Mouse (Mus musculus): ENCODE data around the gene U2af1. TPM values are rescaled to one million over a fixed set of nuclear protein-coding genes. Genes with fewer than 3 reads are reported as not detected.
A peak's percentile ranks its signal among the peaks of the same experiment; 100 is the strongest.
"Not testable (repeated sequence)": the region's sequence is repeated elsewhere in the genome, so short reads cannot be mapped to it uniquely, and the experiment has no call there.

The U2af1 gene
- polyA plus RNA-seq (2015; fragmentation: Nextera tagmentation; extraction: Ambion mirVana): 239 and 248 TPM in 2 replicates

- peak within 1 kb of the TSS; percentile 91 for H3K4me2 ChIP-seq
- H3K9ac ChIP-seq: peak within 1 kb of the TSS; percentile 91
- H3K27ac ChIP-seq (replicated peaks): peak within 1 kb of the TSS; percentile 91
- no peaks in the 10 kb centered on the region for H3K9me3 ChIP-seq
- H3K4me3 ChIP-seq: peak within 1 kb of the TSS; percentile 96
- under 1% methylated on average over 69 of the region's 77 CpGs for WGBS
- H3K4me1 ChIP-seq (replicated peaks): peaks cover 29% of the 10 kb centered on the region
- H3K36me3 ChIP-seq: peaks cover 23% of the 10 kb centered on the region
- H3K27me3 ChIP-seq: no peaks in the 10 kb centered on the region
- peak; percentile 98 for ATAC-seq (ENCODE audit: low read depth)
Measured at GRCm38 (mm10) chr17:31658468-31659185, at the start of gene U2af1. U2af1 (minus strand) TSS chr17:31658892.

GRCm38 (mm10) chr17:31705271-31706020 lies 46.8 kb upstream of the U2af1 start:
- Histone ChIP-seq H3K36me3 (no peaks in the 10 kb centered on the region), H3K27me3 (no peaks in the 10 kb centered on the region), H3K4me2 (no peak overlapping the region), H3K9me3 (no peaks in the 10 kb centered on the region), H3K4me3 (no peak overlapping the region), H3K9ac (no peak overlapping the region), H3K4me1 (replicated peaks) (0 out of 2 replicates have a peak, but pooled peaks cover 13% of the 10 kb centered on the region), H3K27ac (replicated peaks) (no peak overlapping the region)
- 61% methylated on average over 20 of the region's 20 CpGs for whole genome bisulfite sequencing
- ATAC-seq (ENCODE audit: low read depth): no peak

- 74% methylated on average over 6 of the region's 6 CpGs for WGBS
- Histone ChIP-seq H3K27ac (replicated peaks) (no peak overlapping the region), H3K4me2 (no peak overlapping the region), H3K36me3 (no peaks in the 10 kb centered on the region), H3K27me3 (no peaks in the 10 kb centered on the region), H3K9me3 (no peaks in the 10 kb centered on the region), H3K4me3 (no peak overlapping the region), H3K4me1 (replicated peaks) (peaks cover 16% of the 10 kb centered on the region), H3K9ac (no peak overlapping the region)
- no peak for ATAC-seq (ENCODE audit: low read depth)
Measured at GRCm38 (mm10) chr17:31703276-31703980, 44.7 kb upstream of the U2af1 start.

GRCm38 (mm10) chr17:31698347-31698746 lies 39.7 kb upstream of the U2af1 start:
- Histone ChIP-seq H3K9me3 (no peaks in the 10 kb centered on the region), H3K4me3 (no peak overlapping the region), H3K27ac (replicated peaks) (no peak overlapping the region), H3K27me3 (no peaks in the 10 kb centered on the region), H3K36me3 (no peaks in the 10 kb centered on the region), H3K4me1 (replicated peaks) (peaks cover 22% of the 10 kb centered on the region), H3K4me2 (no peak overlapping the region), H3K9ac (no peak overlapping the region)
- WGBS: 54% methylated on average over 11 of the region's 11 CpGs
- ATAC-seq (ENCODE audit: low read depth): no peak

- 81% methylated on average over 7 of the region's 7 CpGs for WGBS
- H3K4me3 ChIP-seq; H3K4me2 ChIP-seq; H3K9me3 ChIP-seq; H3K36me3 ChIP-seq; H3K9ac ChIP-seq; H3K27me3 ChIP-seq; H3K27ac ChIP-seq (replicated peaks); ATAC-seq (ENCODE audit: low read depth): not testable (repeated sequence)
- H3K4me1 ChIP-seq (replicated peaks): peaks cover 29% of the 10 kb centered on the region
Measured at GRCm38 (mm10) chr17:31695356-31695755, 36.7 kb upstream of the U2af1 start.

GRCm38 (mm10) chr17:31694949-31695348 lies 36.3 kb upstream of the U2af1 start:
- Histone ChIP-seq H3K36me3 (no peaks in the 10 kb centered on the region), H3K4me3 (no peak overlapping the region), H3K9ac (no peak overlapping the region), H3K9me3 (no peaks in the 10 kb centered on the region), H3K4me2 (no peak overlapping the region), H3K27me3 (no peaks in the 10 kb centered on the region), H3K27ac (replicated peaks) (no peak overlapping the region), H3K4me1 (replicated peaks) (peaks cover 29% of the 10 kb centered on the region)
- ATAC-seq (ENCODE audit: low read depth): no peak
- WGBS: 83% methylated on average over 1 of the region's 1 CpGs

- H3K27ac ChIP-seq (replicated peaks): no peak overlapping the region
- WGBS: 66% methylated on average over 7 of the region's 7 CpGs
- H3K4me3 ChIP-seq: no peak overlapping the region
- no peaks in the 10 kb centered on the region for H3K9me3 ChIP-seq
- H3K27me3 ChIP-seq: no peaks in the 10 kb centered on the region
- no peak overlapping the region for H3K9ac ChIP-seq
- ATAC-seq (ENCODE audit: low read depth): peak; percentile 46
- no peaks in the 10 kb centered on the region for H3K36me3 ChIP-seq
- H3K4me1 ChIP-seq (replicated peaks): peaks cover 27% of the 10 kb centered on the region
- H3K4me2 ChIP-seq: no peak overlapping the region
Measured at GRCm38 (mm10) chr17:31694023-31694376, 35.3 kb upstream of the U2af1 start.

- H3K27ac ChIP-seq (replicated peaks): no peak overlapping the region
- no peaks in the 10 kb centered on the region for H3K9me3 ChIP-seq
- ATAC-seq (ENCODE audit: low read depth): peak; percentile 79
- H3K27me3 ChIP-seq: no peaks in the 10 kb centered on the region
- H3K4me3 ChIP-seq: no peak overlapping the region
- H3K4me1 ChIP-seq (replicated peaks): peaks cover 22% of the 10 kb centered on the region
- H3K9ac ChIP-seq: 0 out of 2 replicates have a peak overlapping the region, but pooled peaks have one; percentile 9
- no peaks in the 10 kb centered on the region for H3K36me3 ChIP-seq
- WGBS: 3% methylated on average over 20 of the region's 20 CpGs
- peak overlapping the region; percentile 47 for H3K4me2 ChIP-seq
Measured at GRCm38 (mm10) chr17:31693330-31694022, 34.8 kb upstream of the U2af1 start.

GRCm38 (mm10) chr17:31692918-31693317 lies 34.2 kb upstream of the U2af1 start:
- no peak overlapping the region for H3K9ac ChIP-seq
- H3K4me3 ChIP-seq: no peak overlapping the region
- H3K27me3 ChIP-seq: no peaks in the 10 kb centered on the region
- H3K4me2 ChIP-seq: no peak overlapping the region
- no peak overlapping the region for H3K27ac ChIP-seq (replicated peaks)
- no peaks in the 10 kb centered on the region for H3K9me3 ChIP-seq
- ATAC-seq (ENCODE audit: low read depth): peak; percentile 45; the same call in 1 of the 2 replicates
- H3K4me1 ChIP-seq (replicated peaks): peaks cover 17% of the 10 kb centered on the region
- no peaks in the 10 kb centered on the region for H3K36me3 ChIP-seq
- 42% methylated on average over 5 of the region's 5 CpGs for WGBS

- no peaks in the 10 kb centered on the region for H3K36me3 ChIP-seq
Measured at GRCm38 (mm10) chr17:31689606-31690005, 30.9 kb upstream of the U2af1 start.

GRCm38 (mm10) chr17:31688112-31688511 lies 29.4 kb upstream of the U2af1 start:
- H3K4me1 ChIP-seq (replicated peaks): peaks cover 19% of the 10 kb centered on the region
- H3K4me3 ChIP-seq: no peak overlapping the region
- no peak overlapping the region for H3K4me2 ChIP-seq
- H3K27me3 ChIP-seq: no peaks in the 10 kb centered on the region
- no peak for ATAC-seq (ENCODE audit: low read depth)
- no peaks in the 10 kb centered on the region for H3K9me3 ChIP-seq
- no peaks in the 10 kb centered on the region for H3K36me3 ChIP-seq
- no peak overlapping the region for H3K27ac ChIP-seq (replicated peaks)
- no peak overlapping the region for H3K9ac ChIP-seq
- WGBS: 74% methylated on average over 9 of the region's 9 CpGs

More at GRCm38 (mm10) chr17:31689606-31690005, 30.9 kb upstream of the U2af1 start:
- Histone ChIP-seq H3K4me1 (replicated peaks) (peaks cover 29% of the 10 kb centered on the region), H3K27ac (replicated peaks) (no peak overlapping the region), H3K9me3 (no peaks in the 10 kb centered on the region), H3K9ac (no peak overlapping the region), H3K4me2 (no peak overlapping the region), H3K4me3 (no peak overlapping the region), H3K27me3 (no peaks in the 10 kb centered on the region)
- 63% methylated on average over 1 of the region's 1 CpGs for WGBS
- ATAC-seq (ENCODE audit: low read depth): no peak

Measured in neural tube, embryonic 13.5 days (tissue).